Mouse (Mus musculus): ENCODE data around the gene Acot3.
"Not testable (repeated sequence)": the region's sequence is repeated elsewhere in the genome, so short reads cannot be mapped to it uniquely, and the experiment has no call there.

Acot3 gene

DNA sequence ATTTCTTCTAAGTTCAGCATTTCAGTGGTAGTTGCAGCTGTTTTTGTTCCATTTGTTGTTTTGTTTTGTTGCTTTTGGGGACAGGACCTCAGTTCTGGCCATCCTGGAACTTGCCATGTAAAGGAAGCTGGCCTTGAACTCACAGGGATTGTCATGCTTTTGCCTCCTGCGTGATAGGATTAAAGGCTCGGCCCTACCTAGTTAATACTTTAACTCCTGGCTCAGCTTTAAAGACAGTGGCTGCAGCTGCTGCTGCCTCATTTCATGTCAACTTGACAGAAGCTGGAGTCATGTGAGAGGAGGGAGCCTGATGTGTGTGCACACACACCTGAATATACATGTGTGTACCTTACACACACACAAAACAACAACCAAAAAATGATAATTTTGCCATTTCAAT is 7.9 kb upstream of the Acot3 start:
- no peak for DNase-seq

DNA sequence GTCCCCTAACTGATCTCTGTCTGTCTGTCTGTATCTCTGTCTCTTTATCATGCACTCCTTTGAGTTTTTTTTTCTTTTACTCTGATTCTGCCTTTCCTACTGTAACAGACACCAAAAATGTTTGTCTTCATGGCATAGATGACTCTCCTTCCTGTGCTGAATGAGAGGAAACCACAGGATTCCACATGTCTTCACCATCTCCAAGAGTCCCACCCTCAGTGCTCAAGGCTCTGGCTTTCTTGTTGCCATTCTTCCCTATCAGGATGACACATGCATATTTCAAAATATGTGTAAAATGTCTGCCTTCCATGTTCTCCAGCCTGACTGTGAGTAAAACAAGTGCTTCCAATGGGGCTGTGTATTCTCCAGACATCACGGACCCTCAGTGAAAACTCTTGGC is 5.0 kb upstream of the Acot3 start:
- no peak for DNase-seq

DNA sequence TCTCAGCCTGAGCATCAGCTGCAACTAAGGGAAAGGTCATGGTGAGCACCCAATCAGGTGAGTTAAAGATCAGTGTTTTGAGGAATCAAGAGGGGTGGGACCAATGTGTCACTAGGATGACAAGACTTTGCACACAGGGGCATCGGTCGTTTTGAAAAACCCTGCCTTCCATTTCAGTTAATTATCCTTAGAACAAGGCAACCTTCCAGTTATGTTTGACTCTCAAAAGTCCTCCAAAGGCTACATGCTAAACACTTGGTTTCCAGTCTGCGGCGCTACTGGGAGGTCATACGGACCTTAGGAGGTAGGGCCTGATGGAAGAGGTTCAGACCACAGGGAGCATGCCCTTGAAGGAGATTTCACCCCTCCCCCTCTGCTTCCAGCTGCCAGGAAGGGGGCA is 1.2 kb upstream of the Acot3 start:
- not testable (repeated sequence) for DNase-seq

DNA sequence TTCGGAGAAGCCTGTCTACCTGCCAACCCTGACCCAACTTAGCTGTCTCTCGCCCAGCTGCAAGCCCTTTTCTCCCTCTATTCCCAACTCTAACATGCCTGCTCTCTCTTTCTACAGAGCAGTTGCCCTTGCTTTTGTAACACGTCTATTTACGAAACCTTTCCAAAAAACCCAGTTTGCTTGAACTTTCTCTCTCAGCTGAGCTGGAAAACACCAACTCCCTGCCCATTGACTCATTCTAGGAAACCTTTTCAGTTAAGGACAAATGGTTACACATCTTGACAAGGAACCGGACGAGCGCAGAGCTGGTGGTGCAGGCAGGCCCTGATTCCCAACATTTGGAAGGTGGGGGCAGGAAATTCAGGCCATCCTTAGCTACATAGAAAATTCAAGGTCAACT is 665 bp downstream of the Acot3 start:
- DNase-seq = no peak

DNA sequence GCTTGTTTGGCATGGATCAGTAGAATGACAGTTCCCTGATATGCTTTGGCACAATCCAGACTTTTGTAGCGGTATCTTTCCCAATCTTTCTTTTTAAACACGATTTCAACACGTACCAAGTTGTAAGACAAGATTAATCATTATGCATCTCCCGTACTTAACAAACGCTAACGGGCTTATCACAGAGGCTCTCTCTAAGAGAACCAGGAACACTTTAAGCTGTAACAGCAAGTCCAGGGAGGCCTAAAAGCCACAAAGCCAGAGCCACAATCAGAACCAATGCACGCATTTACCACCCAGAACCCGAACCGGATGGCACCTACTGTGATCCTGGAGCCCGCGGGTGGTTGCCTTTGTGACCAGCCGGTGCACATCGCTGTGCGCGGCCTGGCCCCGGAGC is 1.2 kb downstream of the Acot3 start:
- no peak for DNase-seq

DNA sequence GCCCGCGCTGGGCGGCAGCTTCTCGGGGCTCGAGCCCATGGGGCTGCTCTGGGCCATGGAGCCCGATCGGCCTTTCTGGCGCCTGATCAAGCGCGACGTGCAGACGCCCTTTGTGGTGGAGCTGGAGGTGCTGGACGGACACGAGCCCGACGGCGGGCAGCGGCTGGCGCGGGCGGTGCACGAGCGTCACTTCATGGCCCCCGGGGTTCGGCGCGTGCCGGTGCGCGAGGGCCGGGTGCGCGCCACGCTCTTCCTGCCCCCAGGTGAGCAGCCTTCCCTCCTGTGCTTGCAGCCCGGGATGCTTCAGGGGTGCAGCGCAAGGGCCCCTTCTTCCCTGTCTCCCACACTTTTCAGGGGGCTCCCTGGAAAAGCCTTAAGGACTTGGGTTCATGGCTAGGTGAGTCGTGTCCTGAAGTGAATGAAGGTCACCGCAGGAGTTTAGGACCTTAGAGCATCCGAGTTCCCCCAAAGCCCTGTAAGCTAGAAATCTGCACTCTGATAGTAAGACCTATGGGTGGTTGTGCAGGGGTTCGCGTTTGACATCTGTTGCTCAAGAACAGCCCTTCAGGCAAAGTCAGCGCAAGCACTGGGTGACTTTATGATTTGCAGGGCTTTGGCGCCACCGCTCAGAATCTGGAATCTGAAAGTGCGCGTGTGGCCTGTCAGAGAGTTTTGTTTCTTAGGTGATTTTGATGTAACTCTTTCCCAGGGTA is 1.9 kb downstream of the Acot3 start:
- DNase-seq = peak; percentile 61

DNA sequence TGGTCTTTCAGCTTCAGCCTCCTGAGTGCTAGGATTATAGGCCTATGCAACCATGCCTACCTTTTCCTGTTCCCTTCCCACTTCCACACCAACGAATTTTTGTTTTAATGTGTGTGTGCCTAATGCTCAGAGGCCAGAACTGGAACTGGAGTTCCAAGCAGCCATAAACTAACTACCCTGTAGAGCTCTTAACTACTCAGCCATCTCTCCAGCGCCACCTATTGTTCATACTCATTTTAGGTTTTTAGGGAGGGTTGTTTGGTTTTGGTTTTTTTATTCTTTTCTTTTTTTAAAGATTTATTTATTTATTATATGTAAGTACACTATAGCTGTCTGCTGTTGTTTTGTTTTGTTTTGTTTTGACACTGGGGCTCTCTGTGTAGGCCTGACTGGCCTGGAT is 9.0 kb downstream of the Acot3 start:
- peak; percentile 34 for DNase-seq

DNA sequence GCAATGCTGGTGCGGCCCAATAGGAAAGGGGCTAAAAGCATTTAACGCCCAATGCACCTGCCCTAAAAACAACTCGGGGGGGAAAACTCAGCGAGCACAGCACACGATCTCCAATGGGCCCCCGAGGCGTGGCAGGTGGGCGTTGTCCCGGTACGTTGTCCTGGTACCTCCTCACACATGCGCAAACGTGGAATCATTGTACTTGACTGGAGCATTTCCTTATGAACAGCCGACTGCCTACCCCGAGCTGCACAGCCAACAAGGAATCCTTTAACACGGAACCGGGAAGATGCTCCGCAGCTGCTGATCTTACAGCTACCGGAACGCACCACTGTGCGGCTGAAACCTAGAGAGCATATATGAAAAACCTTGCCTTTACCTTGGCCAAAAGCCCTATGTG is 10.4 kb downstream of the Acot3 start:
- no peak for DNase-seq

DNA sequence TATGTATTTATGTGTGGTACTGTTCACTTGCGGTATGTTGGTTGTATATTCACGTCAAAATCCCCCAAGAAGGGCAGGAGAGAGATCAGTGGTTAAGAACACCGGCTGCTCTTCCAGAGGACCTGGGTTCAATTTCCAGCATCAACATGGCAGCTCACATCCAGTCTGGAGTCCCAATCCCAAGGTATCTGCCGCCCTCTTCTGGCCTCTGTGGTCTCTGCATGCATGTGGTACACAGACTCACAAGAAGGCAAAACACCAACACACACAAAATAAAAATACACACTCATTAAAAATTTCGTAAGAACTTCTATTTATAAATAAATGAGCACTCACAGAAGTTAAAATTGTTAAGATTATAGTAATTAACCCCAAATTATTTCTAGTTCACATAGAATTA is 11.3 kb downstream of the Acot3 start:
- DNase-seq = no peak

DNA sequence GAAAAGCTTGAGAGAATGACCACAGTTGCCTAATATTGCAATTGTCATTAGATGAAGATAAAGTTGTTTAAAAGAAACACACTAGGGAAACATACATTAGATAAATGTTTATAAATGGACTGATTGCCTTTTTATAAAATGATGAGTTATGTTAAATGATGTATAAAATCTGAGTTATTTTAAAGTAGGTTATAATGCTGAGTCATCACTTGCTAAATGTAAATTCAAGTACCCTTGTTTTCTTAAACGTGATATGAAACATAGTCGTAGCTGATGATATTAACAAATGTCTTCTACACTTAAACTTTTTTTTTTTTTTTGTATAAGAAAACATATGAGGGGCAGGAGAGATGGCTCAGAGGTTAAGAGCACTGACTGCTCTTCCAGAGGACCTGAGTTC is 11.9 kb downstream of the Acot3 start:
- DNase-seq = no peak

DNA sequence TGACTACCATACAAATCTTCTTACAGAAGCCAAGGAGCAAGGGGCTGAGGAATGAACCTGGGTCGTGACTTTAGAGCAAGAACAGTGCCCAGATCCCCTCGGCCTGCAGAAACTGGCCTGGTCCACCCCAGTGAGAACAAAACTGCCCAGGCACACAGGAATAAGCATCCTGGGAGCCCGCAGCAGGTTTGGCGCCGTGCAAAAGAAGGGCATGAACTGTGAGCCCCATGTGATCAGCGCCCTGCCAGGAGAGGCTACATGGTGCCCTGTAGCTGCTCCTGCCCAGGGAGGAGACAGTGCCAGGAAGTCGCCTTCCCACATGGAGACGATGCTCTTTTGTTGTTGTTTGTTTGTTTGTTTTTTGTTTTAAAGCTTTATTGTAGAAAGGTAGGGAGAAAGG is 12.7 kb downstream of the Acot3 start:
- DNase-seq = no peak

DNA sequence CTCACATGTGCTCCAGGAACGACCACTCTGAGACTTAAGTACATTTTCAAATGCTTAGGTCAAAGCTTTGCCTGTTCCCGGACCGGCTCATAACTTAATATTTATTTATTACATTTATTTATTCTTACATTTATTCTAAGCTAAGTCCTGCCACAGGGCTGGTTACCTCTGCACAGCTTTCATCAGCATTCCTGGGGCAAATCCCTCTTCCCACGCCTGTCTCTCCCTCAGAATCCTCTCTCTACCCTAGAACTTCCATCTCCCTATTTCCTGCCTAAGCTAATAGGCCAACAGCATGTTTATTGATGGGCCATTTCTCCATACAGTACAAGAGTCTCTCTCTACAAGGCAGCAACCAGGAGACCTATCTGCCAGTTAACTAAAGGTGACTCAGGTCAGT is 15.8 kb downstream of the Acot3 start:
- DNase-seq = no peak

DNA sequence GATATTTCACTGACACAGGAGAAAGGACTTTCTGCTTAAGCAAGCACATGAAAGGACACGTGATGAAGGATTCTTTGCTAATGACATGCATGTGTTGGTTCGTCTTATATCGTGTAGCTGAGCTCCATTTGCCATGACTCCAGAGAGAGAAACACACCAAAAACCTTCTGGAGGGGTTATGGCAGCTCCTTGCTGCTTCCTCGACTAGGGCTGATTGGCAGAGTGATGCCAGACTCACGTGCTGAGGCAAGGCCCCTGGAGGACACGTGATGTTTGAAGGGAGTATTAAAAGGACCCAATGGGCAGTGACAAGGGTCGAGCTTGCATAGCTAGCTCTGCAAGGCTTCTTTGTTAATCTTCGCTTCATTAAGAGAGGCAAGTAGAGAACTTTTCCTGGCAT is 16.4 kb downstream of the Acot3 start:
- DNase-seq = no peak

DNA sequence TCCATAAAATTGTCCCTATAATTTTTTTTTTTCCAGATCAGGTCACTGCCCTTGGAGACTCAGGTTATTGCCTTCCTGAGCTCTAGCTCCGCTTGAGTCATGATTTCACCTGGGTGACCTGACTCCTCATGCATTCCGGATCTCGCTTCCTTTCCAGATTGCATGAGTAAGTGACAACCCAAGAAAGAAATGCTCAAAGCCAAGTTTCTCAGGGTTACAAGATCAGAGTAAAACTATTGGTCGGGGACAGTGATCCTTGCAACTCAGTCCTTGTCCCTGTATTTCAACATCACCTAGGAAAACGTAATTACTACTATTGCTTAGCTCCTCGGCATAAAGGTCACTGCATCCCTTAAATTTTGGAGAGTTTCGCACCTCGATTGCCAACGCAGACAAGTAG is 17.0 kb downstream of the Acot3 start, which contains the start of gene Acot5:
Acot5 (plus strand) TSS at position 340 of the 400 bp plus-strand sequence.
- DNase-seq = no peak

DNA sequence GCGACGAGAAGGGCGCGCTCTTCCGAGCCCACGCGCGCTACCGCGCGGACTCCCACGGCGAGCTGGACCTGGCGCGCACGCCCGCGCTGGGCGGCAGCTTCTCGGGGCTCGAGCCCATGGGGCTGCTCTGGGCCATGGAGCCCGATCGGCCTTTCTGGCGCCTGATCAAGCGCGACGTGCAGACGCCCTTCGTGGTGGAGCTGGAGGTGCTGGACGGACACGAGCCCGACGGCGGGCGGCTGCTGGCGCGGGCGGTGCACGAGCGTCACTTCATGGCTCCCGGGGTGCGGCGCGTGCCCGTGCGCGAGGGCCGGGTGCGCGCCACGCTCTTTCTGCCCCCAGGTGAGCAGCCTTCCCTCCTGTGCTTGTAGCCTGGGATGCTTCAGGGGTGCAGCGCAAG is 17.6 kb downstream of the Acot3 start:
- DNase-seq = peak; percentile 24

DNA sequence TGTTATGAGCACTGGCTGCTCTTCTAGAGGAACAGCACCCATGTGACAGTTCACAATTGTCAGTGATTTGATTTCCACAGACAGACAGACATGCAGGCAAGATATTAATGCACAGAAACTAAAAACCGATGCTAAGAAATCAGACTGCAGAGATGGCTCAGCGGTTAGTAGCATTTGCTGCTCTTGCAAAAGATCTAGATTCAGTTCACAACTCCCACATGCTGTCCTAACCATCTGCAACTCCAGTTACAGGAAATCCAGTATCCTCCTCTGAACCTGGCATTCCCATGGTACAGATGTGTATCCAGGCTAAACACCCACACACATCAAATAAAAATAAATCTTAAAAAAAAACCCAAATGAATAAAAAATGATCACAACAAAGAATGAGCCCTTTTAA is 19.8 kb downstream of the Acot3 start:
- DNase-seq = no peak

DNA sequence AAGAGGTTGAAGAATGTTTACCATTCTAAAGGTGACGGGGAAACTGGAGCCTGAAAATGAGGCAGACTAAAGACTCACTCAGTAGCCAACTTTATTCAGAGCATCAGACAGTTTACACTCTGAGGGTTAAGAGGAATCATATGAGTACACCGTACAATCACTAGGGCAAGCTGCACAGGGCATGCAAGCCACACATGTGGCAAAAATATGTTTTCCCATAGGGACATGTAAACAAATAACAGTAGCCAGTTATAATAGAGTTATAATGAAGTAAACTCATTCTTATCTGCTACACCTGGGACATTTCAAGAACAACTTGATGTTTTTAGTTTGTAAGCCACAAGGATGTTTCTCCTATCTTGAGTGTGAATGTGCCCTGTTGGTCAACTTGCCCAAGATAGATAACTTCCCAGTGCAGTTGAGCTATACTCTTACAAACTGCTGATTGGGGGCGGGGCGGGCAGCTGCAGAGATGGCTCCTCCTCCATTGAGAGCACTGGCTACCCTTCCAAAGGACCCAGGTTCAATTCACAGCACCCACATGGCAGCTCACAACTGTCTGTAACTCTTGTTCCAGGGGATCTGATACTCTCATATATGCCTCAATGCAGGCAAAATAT is 25.5 kb downstream of the Acot3 start:
- no peak for DNase-seq

DNA sequence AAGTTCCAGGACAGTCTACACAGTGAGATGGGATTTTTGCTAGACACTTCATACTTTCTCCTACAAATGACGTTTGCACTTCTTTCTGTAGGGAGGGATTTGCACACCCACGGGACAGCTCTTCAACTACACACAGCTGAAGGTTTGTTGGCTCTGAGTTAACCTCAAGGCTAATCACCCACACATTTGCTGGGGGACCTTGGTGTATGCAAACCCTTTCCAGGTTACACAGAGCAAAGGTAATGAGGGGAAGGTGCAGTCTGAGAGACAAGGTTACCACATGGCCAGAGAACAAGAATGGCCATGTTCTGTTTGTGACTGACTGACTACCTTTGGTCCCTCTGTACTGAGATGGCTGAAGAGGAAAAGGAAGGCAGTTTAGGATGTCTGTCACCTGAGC is 31.9 kb downstream of the Acot3 start:
- no peak for DNase-seq

DNA sequence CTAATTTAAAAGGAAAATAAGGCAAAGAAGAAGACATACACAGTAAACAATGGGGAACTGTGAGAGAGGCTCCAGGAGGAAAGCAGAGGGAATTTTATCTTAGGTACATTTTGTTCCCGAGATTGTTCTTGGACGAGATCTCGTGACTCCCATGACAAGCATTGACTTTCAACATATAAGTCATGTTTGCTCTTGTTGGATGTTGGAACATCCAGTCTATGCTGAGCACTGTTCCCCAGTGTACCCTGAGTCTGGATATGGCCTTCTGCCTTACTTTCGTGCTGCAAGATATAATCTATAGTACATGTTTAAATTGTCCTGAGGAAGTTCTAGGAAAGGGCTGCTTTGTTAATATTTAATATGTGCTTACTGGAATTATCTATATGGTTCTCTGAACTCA is 32.6 kb downstream of the Acot3 start:
- no peak for DNase-seq

DNA sequence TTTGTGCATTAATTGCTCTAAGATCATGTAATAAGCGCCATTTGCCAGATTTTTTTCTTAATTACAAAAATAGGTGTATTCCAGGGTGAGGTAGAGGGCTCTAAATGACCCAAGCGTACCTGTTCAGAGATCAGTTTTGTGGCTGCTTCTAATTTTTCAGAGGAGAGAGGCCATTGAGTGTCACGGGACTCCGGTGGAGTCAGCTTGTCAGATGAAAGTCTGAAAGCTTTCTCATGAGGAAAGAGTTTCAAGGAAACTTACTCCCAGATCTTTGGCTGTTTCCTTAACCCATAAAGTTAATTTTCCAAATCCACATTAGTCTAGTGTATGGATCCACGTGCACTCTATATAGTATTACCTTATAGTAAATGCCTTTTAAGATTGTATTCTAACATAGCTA is 42.7 kb downstream of the Acot3 start:
- not testable (repeated sequence) for DNase-seq

DNA sequence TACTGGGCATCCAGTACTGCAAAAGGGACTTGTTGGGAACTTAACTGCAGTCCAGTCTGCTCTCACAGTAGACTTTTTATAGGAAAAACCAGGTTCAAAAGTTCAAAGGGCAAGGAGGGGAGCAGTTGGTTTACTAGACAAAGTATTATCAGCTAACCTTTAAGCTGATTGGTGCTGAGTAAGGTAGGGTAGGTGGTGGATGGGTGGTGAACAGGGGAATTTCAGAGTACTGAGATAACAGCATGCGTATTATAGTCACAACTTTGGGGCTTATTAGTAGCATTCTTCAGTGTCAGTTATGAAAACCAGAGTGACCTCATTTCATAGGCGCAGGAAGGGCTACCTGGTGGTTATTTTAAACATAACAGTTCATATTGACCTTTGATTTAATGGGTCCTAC is 47.7 kb downstream of the Acot3 start:
- no peak for DNase-seq

DNA sequence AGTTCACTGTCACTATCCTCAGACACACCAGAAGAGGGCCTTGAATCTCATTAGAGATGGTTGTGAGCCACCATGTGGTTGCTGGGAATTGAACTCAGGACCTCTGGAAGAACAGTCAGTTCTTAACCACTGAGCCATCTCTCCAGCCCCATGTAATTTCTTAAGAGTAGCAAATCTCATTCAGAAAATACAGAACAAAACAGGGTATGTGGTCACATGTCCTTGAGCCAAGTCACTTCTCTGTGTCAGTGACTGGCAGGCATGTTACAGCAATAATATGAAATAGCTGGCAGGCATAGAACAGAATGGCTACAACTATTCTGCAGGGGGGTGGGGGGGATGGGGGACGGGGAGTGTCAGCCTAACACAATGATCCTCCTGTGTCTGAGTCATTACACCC is 48.1 kb downstream of the Acot3 start:
- DNase-seq = no peak

DNA sequence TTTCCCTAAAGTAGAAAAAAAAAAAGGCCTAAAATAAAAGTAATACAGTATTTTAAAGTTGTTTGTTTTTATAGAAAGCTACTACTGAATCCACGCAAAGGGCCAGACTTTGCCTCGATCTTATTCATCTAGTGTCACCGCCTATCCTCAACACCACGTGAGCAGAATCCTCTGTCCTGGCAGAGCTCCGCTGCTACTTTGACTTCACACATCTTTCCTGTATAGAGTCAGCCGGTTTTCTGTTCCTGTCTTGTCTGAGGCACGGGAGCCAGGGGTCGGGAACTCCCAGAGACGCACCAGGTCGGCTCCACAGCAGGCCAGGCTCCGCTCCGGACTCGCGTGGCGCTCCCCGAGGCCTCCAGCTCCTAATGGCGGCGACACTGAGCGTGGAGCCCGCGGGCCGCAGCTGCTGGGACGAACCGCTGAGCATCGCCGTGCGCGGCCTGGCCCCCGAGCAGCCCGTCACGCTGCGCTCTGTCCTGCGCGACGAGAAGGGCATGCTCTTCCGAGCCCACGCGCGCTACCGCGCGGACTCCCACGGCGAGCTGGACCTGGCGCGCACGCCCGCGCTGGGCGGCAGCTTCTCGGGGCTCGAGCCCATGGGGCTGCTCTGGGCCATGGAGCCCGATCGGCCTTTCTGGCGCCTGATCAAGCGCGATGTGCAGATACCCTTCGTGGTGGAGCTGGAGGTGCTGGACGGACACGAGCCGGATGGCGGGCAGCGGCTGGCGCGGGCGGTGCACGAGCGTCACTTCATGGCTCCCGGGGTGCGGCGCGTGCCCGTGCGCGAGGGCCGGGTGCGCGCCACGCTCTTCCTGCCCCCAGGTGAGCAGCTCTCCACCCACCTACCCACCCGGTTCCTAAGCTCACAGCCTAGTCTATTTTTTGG is 48.9 kb downstream of the Acot3 start, which contains the start of gene Acot6:
Acot6 (plus strand) TSS at position 51 of the 889 bp plus-strand sequence.
- DNase-seq = peak; percentile 68

DNA sequence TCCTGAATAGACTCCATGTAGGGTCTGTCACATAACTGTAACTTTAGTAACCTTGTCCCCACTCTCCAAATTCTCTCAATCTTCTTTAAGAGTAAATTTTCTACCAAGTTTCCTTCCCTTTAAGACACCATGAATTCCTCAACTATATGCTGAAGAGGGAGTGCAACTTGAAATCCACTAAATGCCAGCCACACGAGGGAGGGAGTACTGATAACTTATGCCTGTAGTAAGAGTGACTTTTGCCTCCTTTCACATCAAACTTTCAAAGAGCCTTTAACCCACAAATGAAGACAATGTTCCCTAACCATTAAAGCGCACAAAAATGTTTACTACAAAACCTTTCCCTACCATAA is 49.5 kb downstream of the Acot3 start:
- DNase-seq = no peak

Data from embryo, embryonic 11 days (tissue).